Mouse (Mus musculus) thymus, adult 18-20 months (tissue): ENCODE results near the gene Ythdf2.
"Not testable (repeated sequence)": the region's sequence is repeated elsewhere in the genome, so short reads cannot be mapped to it uniquely, and the experiment has no call there.

ENCODE experiments used
- DNase-seq, 2 experiments: peaks; one replicate each; pipeline ENCODE4 v3.0.0; 2022; ENCODE audit warnings: mixed read lengths in 2 of 2

Gene Ythdf2

DNA sequence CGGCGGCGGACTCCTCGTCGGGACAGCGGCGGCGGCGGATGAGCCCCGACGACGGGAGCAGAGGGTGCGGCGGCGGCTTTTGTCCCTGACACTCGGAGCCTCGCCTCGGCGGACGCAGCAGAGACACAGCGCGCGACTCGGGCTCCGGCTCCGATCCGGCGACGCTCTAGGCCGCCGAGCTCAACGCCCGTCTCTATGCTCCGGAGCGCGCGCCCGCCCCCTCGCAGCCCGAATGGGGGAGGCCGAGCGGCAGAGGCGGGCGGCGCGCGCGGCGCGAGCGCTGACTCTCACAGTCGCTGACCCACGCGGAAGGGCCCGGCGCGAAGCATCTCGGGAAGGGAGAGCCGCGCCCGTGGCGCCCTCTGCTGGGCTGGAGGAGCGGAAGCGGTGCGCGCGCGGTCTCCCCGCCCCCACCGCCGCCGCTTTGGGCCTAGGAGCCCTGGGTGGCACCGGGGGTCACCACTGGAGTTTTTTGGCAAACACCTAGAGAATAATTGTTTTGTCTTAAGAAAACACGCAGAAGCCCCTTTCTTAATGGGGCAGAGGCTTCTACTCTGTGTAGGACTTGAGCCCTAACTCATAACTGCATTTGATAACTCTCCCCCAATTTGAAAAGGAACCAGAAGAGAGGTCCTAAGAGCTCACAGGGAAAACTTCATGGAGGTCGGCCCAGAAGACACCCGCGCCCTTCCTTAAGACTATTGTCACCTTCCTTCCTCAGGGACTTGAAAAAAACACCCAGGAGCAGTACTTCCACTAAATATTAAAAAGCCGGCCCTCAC lies at the start of gene Ythdf2:
Gene Ythdf2, minus strand, starts transcription at position 351 of the 782 bp plus-strand sequence.
- peak; percentile 94 for DNase-seq

DNA sequence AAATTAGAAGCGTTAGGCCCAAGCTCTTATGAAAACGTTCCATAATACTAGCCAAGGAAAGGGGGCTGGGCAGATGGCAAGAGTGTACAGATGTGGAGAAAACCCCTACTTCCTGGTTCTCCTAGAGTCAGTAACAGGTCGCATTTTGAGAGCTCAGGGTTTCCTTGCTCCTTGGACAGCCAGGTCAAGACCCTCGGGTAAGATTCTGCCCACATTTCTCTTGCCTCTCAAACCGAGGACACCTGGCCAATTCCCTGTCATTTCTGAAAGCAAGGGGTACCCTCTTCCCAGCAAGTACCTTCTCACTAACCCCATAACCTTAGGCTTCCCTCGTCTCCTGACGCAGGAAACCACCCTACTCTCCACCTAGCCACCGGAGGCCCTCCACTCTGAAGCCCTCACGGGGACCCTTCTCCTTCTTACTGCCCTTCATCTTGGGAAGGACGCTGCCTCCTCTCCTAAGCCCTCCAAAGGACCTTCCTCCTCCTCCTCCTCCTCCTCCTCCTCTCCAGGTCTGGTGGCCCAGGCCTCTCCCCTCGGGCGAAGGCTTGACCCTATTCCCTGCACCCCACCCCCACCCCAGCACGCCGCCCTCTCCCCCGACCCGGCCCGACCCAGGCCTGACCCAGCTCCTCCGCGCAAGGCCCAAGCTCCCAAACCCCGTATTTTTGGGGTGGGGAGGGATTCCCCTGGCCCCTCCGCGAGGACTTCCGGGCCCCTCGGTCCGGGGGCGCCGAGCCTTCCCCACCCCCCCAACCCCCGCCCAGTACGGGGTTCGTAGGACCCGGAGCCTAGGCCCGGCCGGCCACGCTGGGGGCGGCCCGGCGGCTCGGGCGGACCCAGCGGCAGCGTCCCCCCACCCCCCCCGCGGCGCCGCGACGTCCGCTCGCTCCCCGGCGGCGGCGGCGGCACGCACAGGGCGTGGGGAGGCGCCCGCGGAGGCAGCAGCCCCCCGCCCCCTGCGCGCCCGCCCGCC lies 48.6 kb upstream of the Ythdf2 start:
- DNase-seq = peak; percentile 22 to 47

GRCm38 (mm10) chr4:132259248-132259647 lies 47.1 kb upstream of the Ythdf2 start:
- DNase-seq = no peak

DNA sequence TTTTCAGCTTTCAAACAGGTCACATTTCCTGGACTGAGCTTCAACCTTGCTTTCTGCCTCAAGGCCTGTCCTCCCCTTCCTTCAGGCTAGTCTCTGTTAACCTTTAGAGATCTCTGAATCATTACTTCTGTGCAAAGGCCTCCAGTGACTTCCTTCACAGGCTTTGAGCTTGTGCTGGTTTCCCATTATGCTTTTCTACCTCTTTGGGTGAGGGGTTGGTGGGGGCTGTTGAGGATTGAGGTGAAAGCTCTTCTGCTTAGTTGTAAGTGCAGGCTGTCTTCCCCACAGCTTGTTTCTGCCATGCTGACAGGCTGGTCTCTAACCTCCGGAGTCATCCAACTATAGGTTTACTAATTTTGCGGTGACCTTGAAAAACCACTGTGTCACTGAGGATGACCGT lies 44.3 kb upstream of the Ythdf2 start:
- DNase-seq = no peak

- DNase-seq = no peak
Observed at GRCm38 (mm10) chr4:132254986-132255385, 42.9 kb upstream of the Ythdf2 start.

GRCm38 (mm10) chr4:132253622-132254021 lies 41.5 kb upstream of the Ythdf2 start:
- DNase-seq = no peak

- DNase-seq = no peak
Observed at GRCm38 (mm10) chr4:132253128-132253527, 41.0 kb upstream of the Ythdf2 start.

- no peak for DNase-seq
Observed at GRCm38 (mm10) chr4:132251596-132251995, 39.5 kb upstream of the Ythdf2 start.

DNA sequence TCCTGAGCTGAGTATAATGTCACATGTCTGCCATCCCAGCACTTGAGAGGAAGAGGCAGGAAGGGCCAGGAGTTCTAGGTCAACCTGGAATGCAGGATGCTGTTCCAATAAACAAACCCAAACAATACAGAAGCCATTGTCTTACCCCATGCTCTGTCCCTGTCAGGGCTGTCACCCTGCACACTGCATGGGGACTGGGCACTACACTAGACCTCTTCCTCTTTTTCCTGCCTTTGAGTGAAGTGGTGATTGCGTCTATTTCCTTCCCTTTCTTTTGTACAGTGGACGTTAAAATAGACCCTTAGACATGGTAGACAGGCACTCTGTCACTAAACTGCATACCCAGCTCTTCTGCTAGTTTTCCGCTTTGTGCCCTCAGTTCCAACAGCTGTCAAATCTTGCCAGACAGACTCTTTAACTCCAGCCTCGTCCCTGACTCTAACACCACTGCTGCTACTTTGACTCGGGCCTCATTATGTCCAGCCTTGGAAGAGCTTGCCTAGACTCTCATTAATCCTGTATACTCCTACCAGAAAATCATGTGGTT lies 35.4 kb upstream of the Ythdf2 start:
- DNase-seq = no peak

GRCm38 (mm10) chr4:132245643-132246042 lies 33.5 kb upstream of the Ythdf2 start:
- DNase-seq = no peak

- no peak for DNase-seq
Observed at GRCm38 (mm10) chr4:132241208-132241607, 29.1 kb upstream of the Ythdf2 start.

GRCm38 (mm10) chr4:132240367-132240766 lies 28.3 kb upstream of the Ythdf2 start:
- DNase-seq = no peak

- no peak for DNase-seq
Observed at GRCm38 (mm10) chr4:132238356-132238755, 26.3 kb upstream of the Ythdf2 start.

DNA sequence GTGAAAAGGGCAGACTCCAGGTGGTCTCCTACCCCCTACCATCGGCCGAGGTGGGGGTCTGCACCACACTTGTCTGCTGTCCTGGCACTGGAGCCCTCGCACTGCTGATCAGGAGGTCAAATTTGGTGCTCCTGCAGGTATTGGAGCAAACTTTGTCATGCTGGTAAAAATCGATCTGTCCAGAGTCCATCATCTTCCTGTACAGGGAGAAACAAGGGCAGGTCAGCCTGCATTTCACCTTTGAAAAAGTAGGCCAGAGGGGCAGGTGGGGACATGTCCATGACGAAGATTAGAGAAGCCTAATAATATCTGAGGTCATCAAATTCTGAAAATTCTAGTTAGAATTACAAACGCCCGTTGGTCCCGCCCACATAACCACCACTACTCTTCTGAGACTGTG lies 22.6 kb upstream of the Ythdf2 start:
- no peak for DNase-seq

DNA sequence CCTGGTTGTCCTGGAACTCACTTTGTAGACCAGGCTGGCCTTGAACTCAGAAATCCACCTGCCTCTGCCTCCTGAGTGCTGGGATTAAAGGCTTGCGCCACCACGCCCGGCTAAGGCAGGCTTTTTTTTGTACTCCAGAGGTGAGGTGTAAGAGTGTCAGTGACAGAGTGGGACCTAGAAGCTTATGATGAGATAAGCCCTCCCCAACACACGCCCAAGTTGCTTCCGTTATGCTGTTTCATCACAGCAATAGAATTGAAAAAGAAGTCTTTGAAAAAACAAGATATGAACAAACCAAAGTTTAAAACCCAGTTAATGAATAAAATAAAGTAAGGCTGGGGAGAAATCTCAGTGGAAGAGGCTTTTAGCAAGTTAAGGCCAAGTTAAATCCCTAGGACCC lies 18.3 kb upstream of the Ythdf2 start:
- no peak for DNase-seq

DNA sequence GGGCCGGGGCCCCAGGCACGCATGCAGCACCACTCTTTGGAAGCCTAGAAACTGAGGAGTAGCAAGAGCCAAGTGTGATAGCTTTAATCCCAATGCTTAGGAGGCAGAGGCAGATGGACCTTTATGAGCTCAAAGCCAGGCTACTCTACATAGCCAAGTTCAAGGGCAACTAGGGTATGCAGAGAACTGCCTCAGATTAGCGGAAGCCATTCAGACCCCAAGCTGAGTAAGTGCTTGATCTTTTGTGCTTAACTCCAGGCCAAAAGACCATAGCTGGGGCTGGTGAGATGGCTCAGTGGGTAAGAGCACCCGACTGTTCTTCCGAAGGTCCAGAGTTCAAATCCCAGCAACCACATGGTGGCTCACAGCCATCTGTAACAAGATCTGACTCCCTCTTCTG lies 9.9 kb upstream of the Ythdf2 start:
- DNase-seq = not testable (repeated sequence)

GRCm38 (mm10) chr4:132218439-132218838 lies 6.3 kb upstream of the Ythdf2 start:
- not testable (repeated sequence) for DNase-seq

GRCm38 (mm10) chr4:132217781-132218180 lies 5.7 kb upstream of the Ythdf2 start:
- no peak for DNase-seq

- no peak for DNase-seq
Observed at GRCm38 (mm10) chr4:132216602-132217001, 4.5 kb upstream of the Ythdf2 start.

GRCm38 (mm10) chr4:132214847-132215246 lies 2.7 kb upstream of the Ythdf2 start:
- no peak for DNase-seq

DNA sequence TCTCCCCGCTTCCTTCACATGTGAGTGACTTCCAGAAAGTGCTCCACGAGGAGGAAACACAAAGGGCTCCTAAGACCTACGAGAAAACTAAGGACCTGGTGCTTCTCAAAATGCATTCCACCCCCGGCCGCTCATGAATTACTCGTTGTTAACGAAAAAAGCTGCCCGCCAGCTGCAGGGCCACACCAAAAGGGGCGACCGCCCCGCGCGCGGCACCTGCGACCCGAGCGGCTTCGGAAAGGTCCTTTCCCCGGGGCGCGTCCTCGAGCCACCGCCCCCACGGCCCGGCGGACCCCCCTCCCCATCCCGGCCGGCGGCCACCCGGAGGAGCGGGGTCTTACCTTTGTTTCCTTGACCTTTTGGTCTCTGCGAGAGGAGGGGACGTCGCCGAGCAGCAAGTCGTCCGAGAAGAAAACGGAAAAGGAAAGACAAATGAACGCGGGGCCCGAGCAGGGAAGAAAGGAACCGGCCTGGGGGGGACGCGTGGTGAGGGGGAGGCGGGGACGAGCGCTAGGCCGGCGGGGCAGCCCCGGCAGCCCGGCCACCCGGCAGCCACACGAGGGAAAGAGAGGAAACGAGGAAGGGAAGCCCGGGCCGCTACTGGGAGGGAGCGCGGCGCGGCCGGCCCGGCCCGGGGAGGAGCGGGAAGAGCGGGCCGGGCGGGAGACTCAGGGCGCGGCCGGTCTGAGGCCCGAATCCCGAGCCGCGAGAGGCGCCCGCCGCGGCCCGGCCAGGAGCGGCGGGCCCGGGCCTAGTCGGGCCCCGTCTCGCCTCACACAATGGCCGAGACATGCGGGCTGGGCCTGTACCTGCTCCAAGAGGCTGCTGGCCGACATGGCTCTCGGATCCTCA lies 786 bp downstream of the Ythdf2 start:
- DNase-seq = peak; percentile 20 to 26

DNA sequence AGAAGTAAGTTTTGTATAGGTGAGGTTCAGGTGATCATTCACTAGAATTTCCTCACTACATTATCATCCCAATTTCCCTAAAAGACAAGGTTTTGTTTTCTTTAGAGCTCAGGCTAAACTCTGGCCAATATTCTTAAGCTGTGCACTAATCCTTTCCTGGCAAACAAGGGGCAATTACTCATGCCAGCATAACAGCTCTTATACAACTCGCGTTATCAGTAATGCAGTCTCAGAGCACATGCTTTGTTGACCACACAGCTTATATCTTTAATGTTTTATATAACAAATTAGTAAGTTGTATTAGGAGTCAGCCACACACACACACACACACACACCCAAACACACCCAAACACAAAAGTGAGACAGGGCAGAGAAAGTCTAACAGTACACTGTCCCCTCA lies 1.8 kb downstream of the Ythdf2 start:
- DNase-seq = no peak
